Mouse (Mus musculus) gastrocnemius, postnatal 10 days (tissue): ENCODE data around the gene Gm2035. TPM values are rescaled to one million over a fixed set of nuclear protein-coding genes. Genes with fewer than 3 reads are reported as not detected.
"Not testable (repeated sequence)": the region's sequence is repeated elsewhere in the genome, so short reads cannot be mapped to it uniquely, and the experiment has no call there.

Source experiments
- DNase-seq: peaks from one replicate; pipeline ENCODE4 v3.0.0; 2021; ENCODE audit warnings: mixed read lengths
- long read RNA-seq, 2 experiments: library from polyadenylated mRNA; stranded (forward); transcript quantifications; one replicate each; pipeline ENCODE4 v2.0.0; 2021
- total RNA-seq, 2 experiments: library from RNA; stranded (reverse); gene quantifications; 2 replicates each; pipeline ENCODE4 v1.2.3; 2021

Gene Gm2035
- not detected for total RNA-seq
- long read RNA-seq, experiment 1, result 0 reads
- long read RNA-seq, experiment 2, result 0 reads

GRCm38 (mm10) chr12:87919721-87920120, at the start of gene Gm2035:
Gene Gm2035, minus strand, starts transcription at chr12:87919857.
- DNase-seq, result not testable (repeated sequence)

DNA sequence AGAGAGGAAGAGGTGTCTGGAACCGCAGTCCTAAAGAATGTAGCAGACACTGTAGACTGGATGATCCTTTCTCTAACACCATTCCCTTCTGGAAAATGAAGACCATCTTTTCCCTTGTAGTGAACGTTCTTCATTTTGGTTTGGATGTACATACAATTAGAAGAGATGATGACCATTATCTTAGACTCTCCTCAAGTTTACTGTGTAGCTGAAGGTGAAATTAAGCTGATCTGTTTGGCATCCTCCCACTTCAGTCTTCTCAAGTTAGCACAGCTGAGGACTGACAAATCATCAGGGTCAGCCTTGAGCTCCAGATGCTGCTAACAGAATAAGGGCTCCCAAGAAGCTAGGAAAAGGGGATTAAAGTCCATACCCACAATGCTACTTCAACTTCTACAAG, 34.1 kb upstream of the Gm2035 start, which contains the start of gene Gm2042:
Gm2042 (plus strand) TSS at position 301 of the 400 bp plus-strand sequence.
- DNase-seq, result not testable (repeated sequence)

- not testable (repeated sequence) for DNase-seq
Measured at GRCm38 (mm10) chr12:87895070-87895469, 24.6 kb downstream of the Gm2035 start, which contains the start of gene Gm2022. Gene Gm2022, plus strand, starts transcription at chr12:87895370.

GRCm38 (mm10) chr12:87873772-87874171, 45.9 kb downstream of the Gm2035 start, which contains the start of gene Gm2016:
Gene Gm2016, plus strand, starts transcription at chr12:87874072.
- not testable (repeated sequence) for DNase-seq

Other genes starting within 250 kb of the Gm2035 start
- gene Gm21319, start 144.1 kb downstream of the Gm2035 start, total RNA-seq, result not detected
- not detected for gene Gm21936, start 124.3 kb downstream of the Gm2035 start, total RNA-seq
- not detected for gene BB287469, start 103.3 kb downstream of the Gm2035 start, total RNA-seq
- gene Gm2001, start 77.5 kb downstream of the Gm2035 start, total RNA-seq, result not detected
- gene Gm2016, start 45.8 kb downstream of the Gm2035 start, total RNA-seq, result not detected
- not detected for gene Gm2022, start 24.5 kb downstream of the Gm2035 start, total RNA-seq
- gene Gm2042, start 34.2 kb upstream of the Gm2035 start, total RNA-seq, result not detected
- not detected for gene Gm2075, start 92.0 kb upstream of the Gm2035 start, total RNA-seq
- gene Gm6803, start 98.9 kb upstream of the Gm2035 start, total RNA-seq, result not detected
- gene Gm2056, start 107.1 kb upstream of the Gm2035 start, total RNA-seq, result not detected
- gene Gm16368, start 163.8 kb upstream of the Gm2035 start, total RNA-seq, result not detected